Comparison of ENCODE assay signal across 19 mouse cellular contexts in genomic region chr13:89645589-89645988, GRCm38 (mm10).
"Had no signal": no experiment of that assay in that cellular context is flagged by ENCODE, and none has a peak within 500 bp of the region (broad histone marks: within the 10 kb centered on the region; RNA-seq: fewer than 3 reads in every experiment).

No protein-coding gene starts in this region.

- H3K4me2 ChIP-seq: limb, embryonic 12.5 days; limb, embryonic 15.5 days; liver, embryonic 11.5 days; lung, embryonic 14.5 days; neural tube, embryonic 12.5 days; neural tube, embryonic 15.5 days had no signal

- H3K9me3 ChIP-seq: limb, embryonic 12.5 days; limb, embryonic 15.5 days; neural tube, embryonic 12.5 days; neural tube, embryonic 15.5 days had no signal

- H3K27ac ChIP-seq: limb, embryonic 12.5 days; limb, embryonic 15.5 days; liver, embryonic 14.5 days; macrophage; neural tube, embryonic 12.5 days; neural tube, embryonic 15.5 days; stomach, postnatal 0 days had no signal

- H3K36me3 ChIP-seq: limb, embryonic 12.5 days; limb, embryonic 15.5 days; neural tube, embryonic 12.5 days; neural tube, embryonic 15.5 days had no signal

- H3K27me3 ChIP-seq: limb, embryonic 12.5 days; limb, embryonic 15.5 days; neural tube, embryonic 12.5 days; neural tube, embryonic 15.5 days had no signal

- ATAC-seq: intestine, postnatal 0 days; liver, postnatal 0 days; lung, postnatal 0 days had no signal

- H3K4me1 ChIP-seq: limb, embryonic 15.5 days; neural tube, embryonic 12.5 days; neural tube, embryonic 15.5 days had no signal

- H3K4me3 ChIP-seq: limb, embryonic 12.5 days; limb, embryonic 15.5 days; neural tube, embryonic 12.5 days; neural tube, embryonic 15.5 days had no signal

- DNase-seq: kidney, adult 8-10 months; kidney, postnatal 14 days; kidney, postnatal 4 days; left cerebral cortex, postnatal 4 days; liver, postnatal 0 days; lung, embryonic 14.5 days; thymus, adult 2 months; thymus, postnatal 14 days; thymus, postnatal 4 days had no signal

- H3K9ac ChIP-seq: limb, embryonic 12.5 days; limb, embryonic 15.5 days; liver, embryonic 14.5 days; liver, postnatal 0 days; lung, embryonic 14.5 days; neural tube, embryonic 12.5 days; neural tube, embryonic 15.5 days had no signal
